Mouse (Mus musculus): ENCODE measurements at regions not wholly inside any gene's neighbourhood (a gene's known extent, or its start where the extent isn't known, plus 50 kb on each side); places are given as distances from the start of the nearest gene placed in this dataset.
"Not testable (repeated sequence)": the region's sequence is repeated elsewhere in the genome, so short reads cannot be mapped to it uniquely, and the experiment has no call there.

GRCm38 (mm10) chr5:3198869-3199550 lies 142.3 kb upstream of the Cdk6 start:
- TF ChIP-seq POLR2A (IDR thresholded peaks at IDR 0.05; ENCODE audit: insufficient read depth, low read length); CTCF (IDR thresholded peaks at IDR 0.05; ENCODE audit: low read depth, low read length): not testable (repeated sequence)
